Mouse (Mus musculus) thymus, postnatal 36 days (tissue): ENCODE measurements at regions not wholly inside any gene's neighbourhood (a gene's known extent, or its start where the extent isn't known, plus 50 kb on each side); places are given as distances from the start of the nearest gene placed in this dataset.

Source experiments
- DNase-seq, 2 experiments: peaks; one replicate each; pipeline ENCODE4 v3.0.0; 2022; ENCODE audit warnings: mixed read lengths in 2 of 2

DNA sequence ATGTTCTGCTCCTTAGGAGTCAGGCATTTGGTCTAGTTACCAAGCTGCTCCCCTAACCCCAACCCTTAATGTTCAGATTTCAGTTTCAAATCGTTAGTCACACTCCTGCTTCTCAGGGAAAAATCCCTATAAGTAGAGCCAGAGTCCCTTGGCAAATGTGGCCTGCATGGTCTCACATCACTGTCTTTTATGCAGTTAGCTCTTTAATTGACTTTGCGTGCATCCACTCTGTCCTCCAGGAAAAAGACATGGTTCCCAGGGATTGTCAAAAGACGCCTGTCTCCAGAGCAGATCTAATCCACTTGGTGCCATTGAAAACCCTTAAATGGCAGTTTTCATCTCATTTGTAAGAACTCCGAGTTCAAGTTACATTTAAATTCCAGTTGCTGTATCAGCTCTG lies 256.3 kb upstream of the Lyplal1 start:
- DNase-seq, result no peak

DNA sequence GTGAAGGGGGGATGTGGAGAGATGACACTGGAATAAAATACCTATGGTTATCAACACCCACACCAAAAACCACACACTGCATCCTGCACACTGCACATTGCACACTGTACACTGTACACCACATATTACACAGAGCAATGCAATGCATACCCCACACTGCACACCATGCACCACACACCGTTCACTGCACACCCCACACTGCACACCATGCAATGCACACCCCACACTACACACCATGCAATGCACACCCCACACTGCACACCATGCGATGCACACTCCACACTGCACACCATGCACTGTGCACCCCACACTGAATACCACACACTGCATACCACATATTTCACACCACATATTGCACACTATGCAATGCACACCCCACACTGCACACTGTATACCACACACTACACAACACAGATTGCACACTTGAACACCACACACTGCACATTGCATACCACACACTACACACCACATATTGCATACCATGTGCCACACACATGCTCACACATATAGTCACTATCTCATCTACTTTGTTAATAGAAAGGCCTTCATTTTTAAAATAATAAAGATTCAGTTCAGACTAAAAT lies 255.8 kb upstream of the Lyplal1 start:
- no peak for DNase-seq

DNA sequence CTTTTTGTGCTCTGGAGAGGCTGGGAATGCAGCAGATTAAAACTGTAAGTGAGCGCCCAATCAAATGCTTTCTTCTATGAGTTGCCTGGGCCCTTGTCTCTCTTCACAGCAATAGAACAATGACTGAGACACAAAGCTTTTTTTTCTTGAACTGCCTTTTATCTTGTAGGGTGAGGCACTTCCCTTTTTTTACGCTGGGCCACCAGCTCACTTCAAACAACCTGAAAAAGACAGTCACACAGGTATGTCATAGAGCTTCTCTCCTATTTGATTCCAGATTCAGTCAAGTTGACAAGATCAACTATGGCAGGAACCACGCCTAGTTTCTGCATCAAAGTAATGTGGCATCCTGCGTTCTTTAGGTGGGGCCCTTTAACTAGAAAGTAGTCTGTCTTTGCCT lies 246.2 kb upstream of the Lyplal1 start:
- no peak for DNase-seq

DNA sequence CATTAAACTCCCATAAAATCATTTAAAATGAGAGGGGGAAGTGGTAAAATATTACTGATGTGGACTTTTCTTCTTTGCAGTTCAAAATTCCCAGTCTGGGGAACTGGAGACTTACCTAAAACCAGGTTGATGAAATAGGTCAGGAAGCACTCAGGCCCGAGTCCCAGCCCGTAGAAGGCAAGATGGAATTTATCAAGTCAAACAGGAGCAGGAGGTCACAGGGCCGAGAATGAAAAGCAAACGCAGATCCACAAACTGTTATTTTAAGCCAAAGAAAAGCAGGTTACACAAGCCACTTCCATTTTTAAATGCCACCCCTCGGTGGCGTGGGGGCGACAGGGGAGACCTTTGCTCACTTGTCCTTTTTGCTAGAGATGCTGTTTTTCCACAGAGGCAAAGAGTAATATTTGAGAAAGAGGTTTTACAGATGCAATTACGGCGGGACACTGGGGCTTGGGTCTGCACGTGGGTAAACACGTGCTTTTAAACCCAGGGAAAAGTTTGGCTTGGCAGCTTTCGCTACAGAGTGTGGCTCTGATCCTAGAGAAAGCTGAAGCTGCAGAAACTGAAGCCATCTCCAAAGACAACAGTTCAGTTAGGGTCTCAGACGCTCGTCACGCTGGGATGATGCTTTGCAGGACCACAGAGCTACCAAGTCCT lies 241.0 kb upstream of the Lyplal1 start:
- no peak for DNase-seq

DNA sequence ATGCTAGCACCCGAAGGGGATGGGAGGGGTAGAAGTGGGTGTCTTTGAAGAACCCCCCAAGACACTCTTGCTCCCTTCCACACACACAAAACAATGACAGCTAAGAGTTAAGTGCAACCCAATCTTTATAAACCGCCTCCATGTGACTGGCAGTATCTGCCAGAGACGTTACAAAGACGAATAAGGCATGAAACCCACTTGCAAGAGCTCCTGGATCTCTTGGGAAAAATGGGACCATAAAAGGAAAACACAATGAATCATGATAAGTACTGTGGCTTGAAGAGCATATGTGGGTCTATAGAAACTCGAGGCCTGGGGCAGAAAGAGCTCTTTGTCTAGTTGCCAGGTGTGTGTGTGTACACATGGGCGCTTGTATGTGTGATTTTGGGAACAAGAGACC lies 237.6 kb upstream of the Lyplal1 start:
- no peak for DNase-seq

DNA sequence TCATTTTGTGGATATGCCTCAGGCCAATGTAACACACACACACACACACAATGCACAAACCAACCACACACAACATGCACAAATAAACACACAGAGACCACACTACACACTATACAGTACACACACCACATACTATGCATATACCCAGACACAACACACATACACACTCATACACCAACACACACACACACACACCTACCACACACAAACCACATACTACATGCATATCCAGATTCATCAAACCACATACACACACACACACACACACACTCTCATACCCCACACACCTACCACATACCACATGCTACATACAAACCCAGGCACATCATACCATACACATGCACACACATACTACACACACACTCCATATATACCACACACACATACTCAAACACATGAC lies 237.0 kb upstream of the Lyplal1 start:
- DNase-seq, result no peak

DNA sequence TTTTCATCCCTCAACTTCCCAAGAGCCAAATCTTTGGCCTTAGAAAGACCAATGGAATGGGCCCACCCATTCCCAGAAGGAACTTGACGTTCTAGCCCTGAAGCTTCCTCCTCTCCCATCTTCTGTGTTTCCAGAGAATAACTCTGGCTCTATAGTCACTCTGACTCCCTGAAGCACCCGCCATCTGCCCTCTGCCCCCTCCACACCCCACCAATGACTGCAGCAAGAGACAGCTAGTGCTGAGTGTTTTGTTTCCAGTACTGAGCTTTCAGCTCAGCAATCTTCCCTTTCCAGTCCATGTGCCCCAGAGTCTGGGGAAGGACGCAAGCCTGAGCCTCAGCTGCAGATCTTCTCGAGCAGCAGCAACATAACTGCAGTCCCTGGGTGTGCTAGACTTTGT lies 233.3 kb upstream of the Lyplal1 start:
- DNase-seq, result no peak

DNA sequence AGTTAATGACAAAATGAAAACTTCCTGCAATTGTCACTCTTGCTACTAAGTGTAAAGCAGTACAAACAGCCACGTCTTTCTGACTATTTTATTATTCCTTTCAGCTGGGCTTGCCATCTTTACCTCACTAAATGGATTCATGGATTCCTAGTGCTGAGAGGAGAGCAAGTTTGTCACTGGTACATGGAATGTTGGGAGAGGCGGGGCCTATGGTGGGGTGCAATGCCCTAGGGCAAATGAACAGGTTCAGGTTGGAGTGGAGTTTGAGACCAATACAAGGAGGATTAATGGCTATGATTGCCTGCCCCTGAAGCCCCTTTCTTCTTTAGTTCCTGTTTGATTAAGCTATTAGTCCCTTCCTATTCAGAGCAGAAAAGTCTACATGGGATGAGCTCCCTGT lies 232.9 kb upstream of the Lyplal1 start:
- DNase-seq, result no peak

DNA sequence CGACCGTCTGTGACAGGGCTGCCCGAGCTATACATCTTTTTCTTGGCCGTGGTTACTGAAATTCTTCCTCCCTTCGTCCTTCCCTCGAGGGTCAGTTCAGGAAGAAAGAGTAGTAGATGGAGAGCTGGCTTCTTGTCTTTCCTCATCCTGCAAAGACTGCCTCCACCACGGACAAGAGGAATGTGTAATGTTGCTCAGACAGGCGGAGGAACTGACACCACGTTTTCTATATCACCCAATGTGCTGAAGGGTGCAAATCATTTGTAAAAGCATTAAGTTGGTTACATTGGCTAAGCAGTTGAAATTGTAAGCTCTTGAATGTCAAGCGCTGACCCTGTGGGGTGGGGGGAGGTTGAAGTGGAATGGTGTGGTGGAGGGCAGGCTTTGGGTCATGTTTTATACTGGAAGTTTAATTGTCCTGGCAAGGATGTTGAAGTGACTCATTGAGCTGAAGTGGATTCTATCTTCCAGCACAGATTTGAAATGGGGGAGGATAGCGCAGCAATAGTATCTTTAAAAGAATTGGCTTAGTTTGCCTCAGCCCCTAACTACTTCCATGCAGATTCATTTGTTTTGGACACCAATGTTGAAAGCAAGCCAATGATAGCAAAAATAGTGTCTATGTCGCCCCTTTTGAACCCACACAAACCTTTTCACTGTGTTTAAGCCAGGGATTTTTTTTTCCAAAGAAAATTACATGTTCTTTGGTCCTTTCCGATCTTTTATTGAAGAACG lies 230.5 kb upstream of the Lyplal1 start:
- DNase-seq, result no peak

DNA sequence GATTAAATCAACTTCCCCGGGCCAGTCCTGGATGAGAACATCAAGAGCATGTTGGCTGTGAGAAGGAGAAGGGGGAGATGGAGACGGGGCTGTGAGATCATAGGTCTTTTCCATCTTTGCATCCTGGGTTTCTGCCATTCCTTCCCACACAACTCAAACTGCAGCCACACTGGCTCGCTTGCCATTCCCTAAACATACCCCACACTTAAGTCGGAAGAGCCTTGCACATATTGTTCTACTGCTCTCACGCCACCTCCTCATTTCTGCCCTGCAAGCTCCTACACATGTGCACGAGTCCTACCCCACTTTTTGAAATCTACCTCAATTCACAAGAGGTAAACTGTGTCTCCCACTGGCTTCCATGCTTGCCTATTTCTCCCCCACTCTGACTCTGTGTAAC lies 228.3 kb upstream of the Lyplal1 start:
- no peak for DNase-seq

DNA sequence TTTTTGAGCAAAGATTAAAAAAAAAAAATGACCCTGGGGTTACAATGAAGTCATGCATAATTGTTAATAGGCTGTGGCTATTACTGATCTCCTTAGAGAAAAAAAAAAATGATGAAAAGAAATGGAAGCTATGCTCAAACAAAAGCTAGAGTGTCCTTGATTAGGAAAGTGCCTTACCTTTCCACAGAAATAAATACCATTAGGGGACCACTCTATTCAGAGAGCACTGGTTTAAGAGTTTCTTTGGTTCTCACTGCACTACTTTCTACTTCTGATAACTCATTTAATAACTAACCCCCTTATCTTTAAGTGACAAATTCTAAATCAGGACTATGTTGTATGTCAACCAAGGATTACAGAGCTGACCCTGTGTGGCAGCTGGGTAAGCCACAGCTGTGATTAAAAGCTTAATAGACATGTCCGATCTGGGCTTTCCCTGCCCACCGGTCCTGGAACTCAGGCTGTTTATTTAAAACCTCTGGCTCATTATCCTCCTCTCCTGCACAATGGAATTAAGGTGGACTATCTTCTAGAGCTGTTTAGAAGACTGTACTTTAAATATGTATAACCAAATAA lies 225.9 kb upstream of the Lyplal1 start:
- no peak for DNase-seq

DNA sequence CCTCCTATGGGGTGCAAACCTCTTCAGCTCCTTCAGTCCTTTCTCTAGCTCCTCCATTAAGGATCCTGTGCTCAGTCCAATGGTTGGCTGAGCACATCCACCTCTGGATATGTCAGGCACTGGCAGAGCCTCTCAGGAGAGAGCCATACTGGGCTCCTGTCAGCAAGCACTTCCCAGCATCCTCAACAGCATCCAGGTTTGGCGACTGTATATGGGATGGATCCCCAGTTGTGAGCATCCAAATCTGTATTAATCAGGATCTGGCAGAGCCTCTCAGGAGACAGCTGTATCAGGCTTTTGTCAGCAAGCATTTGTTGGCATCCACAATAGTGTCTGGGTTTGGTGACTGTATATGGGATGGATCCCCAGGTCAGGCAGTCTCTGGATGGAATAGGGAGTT lies 225.3 kb upstream of the Lyplal1 start:
- DNase-seq, result no peak

DNA sequence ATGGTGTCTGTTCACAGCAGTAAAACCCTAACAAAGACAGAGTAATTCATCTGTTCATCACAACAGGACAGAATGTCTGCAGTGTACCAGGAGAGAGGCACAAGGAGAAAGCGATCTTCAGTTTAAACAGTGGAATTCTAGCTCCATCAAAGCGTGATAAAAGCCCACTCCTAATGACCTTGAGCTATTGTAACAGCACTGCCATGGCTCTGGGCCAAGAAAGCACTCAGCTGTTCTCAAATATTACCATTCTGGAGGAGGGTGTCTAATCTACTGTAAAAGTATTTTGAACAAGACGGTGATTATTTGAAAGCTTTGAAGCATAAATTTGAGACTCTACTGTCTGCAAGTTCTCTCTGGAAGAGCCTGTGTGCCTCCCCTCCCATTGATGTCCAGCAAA lies 224.8 kb upstream of the Lyplal1 start:
- no peak for DNase-seq

DNA sequence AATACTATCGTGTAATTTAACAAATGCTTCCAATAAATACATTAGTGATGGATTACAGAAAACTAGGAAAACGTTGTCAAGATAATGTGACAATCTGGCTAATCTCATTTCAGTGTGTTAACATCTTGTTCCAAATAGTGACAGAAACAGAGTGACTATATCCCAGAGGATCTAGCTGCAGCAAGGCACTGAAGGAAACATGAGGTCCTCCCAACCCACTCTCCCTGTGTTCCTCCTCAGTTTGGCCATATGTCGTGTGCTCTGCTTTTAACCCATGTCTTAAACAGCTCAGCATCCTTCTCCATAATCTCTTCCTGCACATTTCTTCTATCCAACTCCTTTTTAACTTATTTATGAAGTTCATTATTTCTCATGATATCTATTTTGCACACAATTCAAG lies 223.6 kb upstream of the Lyplal1 start:
- no peak for DNase-seq

DNA sequence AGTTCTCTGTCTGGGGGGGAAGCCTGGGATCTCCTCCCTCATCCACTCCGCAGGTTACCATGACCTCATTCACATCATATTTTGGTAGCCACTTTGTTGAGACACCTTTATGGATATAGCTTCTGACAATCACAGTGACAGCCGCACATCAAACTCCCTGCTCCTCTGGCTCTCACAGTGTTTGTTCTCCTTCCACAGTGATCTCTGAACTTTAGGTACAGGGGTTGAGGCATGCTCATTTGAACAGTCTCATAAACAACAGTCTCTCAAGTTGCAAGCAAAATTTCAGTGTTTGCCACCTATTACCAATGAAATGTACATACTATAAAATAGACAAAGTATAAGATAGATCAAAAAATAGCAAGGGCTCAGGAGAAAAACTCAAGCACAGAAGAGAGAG lies 200.2 kb upstream of the Lyplal1 start:
- no peak for DNase-seq

DNA sequence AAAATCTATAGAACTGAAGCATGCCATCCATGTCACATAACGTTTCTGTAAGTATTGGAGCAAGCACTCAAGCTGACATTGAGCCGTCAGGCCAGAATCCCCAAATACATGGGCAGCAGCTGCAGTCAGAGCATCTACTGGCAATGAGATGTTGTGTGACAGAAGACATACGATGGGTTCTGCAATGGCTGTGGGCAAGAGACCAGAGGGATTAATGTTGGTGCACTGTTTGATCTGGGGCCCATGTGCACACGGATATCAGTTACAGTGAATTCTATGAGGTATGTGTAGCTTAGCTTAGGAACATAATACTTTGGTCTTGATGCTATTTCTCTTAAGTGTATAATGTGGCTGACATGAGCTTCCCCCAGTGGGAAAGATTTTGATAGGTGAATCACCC lies 197.1 kb upstream of the Lyplal1 start:
- no peak for DNase-seq

DNA sequence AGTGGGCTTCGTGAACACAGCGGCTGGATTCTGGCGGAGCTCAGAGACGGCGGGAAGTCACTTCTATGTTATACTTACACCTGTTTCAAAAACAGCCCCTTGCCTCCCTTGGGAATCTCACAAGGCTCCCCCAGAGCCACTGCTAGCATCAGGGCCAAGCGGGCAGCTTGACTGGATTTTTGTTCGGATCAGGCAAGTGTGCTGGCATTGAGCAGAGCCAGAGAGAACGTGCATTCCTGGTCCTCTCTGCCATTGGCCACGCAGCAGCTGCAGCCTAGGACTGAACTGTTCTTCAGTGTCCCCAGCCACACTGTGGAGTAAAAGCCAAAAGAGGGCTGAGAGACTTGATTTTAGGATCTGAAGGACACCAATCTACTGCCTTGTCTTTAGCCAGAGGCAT lies 195.6 kb upstream of the Lyplal1 start:
- DNase-seq, result no peak

DNA sequence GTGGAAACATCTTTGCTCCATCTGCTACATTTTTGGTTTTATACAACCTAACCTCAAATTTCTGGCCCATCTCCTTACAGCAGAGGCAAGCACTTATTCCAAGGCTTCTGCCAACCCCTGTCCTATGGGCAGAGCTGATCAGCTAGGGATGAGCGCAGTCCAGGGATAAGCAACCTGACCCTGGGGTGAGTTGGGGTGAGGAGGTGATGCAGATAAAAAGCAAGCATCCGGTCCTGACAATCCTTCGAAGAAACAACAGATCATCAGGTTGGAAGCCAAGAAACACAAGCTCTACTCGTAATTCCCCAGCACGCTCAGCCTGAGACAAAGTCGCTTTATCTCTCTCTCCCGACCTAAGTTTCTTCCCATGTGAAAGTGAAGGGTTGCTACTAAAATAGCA lies 194.9 kb upstream of the Lyplal1 start:
- DNase-seq, result no peak

DNA sequence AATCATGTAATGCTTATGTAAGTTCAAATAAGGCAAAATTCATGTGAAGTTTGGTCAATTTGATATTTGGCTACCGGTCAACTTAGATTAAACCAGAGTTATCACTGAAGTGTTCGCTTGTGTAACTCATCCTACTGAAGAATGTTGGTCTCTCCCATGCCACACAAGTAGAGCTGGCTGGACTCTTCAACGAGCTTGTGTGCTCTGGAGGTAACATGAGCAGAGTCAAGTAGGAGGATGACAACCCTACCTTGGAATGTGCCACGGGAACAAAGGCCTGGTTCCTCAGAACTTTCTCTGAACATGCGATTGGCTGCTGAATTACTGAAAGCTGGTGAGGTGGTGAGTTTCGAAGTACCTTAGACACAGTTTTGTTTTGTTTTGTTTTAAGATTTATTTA lies 190.5 kb upstream of the Lyplal1 start:
- DNase-seq, result no peak

DNA sequence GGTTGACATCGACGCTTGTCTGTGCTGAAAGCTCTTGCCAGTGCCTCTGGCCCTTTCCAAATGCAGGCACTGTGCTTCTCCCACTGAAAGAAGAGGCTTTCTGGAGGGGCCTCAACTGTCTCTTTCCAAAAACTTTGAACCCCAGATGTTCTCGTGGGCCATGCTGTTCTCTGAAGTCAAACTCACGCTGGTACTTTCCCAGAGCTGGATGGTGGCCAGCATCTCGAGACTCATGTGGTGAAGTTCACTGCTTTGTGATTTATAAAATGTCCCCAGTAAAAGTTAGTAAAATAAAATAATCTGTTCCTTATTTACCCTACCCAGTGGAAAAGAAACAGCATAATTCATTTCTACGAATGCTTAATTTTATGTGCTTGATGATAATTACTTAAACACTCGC lies 180.4 kb upstream of the Lyplal1 start:
- no peak for DNase-seq

DNA sequence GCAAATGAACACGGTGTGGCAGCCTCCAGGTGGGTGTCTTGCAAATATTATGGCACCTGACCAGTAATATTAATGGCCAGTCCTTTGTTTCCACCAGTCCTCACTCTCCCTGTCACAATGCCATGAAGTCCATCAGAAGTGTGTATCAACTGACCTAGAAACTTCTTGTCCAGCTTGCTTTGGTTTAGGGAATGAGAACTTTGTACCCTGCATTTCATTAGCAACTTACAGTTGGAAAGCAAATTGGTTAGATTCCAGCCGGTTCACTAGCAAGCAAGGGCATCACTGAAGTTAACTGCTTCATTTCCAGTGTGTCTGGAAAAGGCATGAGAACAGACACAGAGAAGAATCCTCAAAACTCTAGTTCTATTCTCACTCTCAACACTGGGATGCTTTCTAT lies 178.1 kb upstream of the Lyplal1 start:
- no peak for DNase-seq

DNA sequence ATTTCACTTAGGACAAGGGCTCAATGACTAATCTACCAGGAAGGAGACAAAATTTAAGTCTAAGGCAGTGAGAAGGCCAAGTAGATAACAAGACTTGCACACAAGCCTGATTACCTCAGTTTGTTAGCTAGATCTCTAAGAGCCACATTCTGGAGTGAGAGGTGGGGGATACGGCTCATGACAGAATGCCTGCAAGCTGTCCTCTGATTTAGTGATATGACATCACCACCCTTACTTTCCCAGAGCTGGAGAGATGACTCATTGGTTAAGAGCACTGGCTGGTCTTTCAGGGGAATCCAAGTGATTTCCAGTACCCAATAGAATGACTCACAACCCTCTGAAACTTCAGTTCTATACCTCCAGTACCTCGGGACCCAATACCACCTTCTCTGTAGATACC lies 177.5 kb upstream of the Lyplal1 start:
- DNase-seq, result no peak

DNA sequence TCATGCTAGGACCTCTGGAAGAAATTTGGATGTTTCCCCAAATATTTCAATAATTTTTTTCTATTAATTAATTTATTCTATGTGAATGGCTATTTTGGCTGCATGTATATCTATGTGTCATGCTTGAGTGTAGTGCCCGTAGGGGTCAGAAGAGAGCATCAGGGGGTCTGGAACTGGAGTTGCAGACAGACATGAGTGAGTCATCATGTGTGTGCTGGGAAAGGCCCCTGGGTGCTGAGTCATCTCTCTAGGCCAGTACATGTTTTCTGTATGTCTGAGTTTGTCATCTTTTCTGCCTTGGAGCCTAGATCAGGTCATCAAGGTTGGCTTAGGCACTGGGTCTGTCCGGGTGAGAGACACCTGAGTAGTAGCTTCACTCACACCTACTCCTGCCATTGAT lies 172.0 kb upstream of the Lyplal1 start:
- DNase-seq, result no peak

DNA sequence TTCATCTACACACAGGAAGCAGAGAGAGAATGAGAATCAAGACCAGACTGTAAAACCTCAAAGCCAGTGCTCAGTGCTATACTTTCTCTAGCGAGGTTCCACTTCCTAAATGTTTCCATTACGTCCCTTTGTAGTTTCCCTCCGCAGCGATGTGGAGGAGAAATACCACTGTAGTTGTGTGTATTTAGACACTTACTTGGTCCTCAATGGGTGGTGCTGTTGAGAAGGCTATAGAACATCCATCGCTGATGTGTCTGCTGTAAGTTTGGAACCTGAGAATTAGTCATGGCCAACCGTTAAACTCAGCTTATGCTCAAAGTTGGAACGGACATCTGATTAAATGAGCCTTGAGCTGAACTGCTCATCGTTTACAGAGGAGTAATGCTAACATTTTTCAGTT lies 170.7 kb upstream of the Lyplal1 start:
- DNase-seq, result no peak
